Mouse (Mus musculus) small intestine, adult 2 months (tissue): ENCODE measurements around the gene Gm11084.

ENCODE experiments used
- CTCF ChIP-seq: fragments of 200-500 bp; IDR thresholded peaks from 2 replicates; pipeline ENCODE4 v1.5.1; 2012; ENCODE audit warnings: low read depth, mild to moderate bottlenecking, control low read depth, inconsistent platforms, low read length, moderate library complexity, mixed read lengths; ENCODE audit not compliant: insufficient replicate concordance, insufficient read length; ENCODE audit errors: extremely low read depth
- POLR2A ChIP-seq: fragments of 200-500 bp; IDR thresholded peaks from 2 replicates; pipeline ENCODE4 v1.6.1; 2012; ENCODE audit warnings: low read depth, mild to moderate bottlenecking, control low read depth, inconsistent platforms, low read length, moderate library complexity

DNA sequence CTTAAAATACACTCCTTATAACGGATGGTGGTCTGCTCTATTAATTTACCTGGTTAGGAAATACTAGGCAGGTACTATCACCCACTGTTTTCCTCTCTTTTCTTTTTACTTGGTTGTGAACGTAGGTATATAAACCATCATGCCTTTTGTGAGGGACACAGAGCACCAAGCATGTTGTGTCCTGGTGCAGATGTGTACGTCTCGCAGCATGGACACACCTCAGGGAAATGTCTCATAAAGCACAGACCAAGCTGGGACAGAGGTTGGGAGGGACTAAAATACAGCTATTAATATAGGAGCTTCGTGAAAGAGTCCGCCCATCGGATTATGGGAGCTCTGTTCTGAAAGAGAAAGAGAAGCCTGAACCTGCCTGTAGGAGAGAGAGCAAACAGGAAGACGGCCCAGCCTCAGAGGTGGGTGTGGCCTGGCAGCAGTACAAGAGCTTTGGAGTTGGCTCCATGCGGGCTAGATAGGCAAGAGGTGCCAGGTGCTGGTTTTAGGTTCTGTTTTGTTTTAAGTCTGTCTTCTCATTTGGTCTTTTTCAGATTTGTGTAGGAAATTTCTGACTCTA is 10.4 kb upstream of the Gm11084 start:
- TF ChIP-seq CTCF: no peak
- 0 out of 2 replicates have a peak, but pooled peaks have one; percentile 16 for TF ChIP-seq POLR2A
